Mouse (Mus musculus) urinary bladder, adult 2 months (tissue): ENCODE data around the gene Mrpl27. TPM values are rescaled to one million over a fixed set of nuclear protein-coding genes. Genes with fewer than 3 reads are reported as not detected.
"Not testable (repeated sequence)": the region's sequence is repeated elsewhere in the genome, so short reads cannot be mapped to it uniquely, and the experiment has no call there.

Source experiments
- DNase-seq: peaks from one replicate; pipeline ENCODE4 v3.0.0; 2022; ENCODE audit warnings: low spot score
- polyA plus RNA-seq: library from polyadenylated mRNA; depleted of rRNA; stranded (reverse); fragments of >200 nt; gene quantifications from 2 replicates; pipeline ENCODE4 v1.2.3, GENCODE M21; 2012

Mrpl27 gene
- polyA plus RNA-seq, 1 experiment: 105 TPM

- DNase-seq: no peak
Observed at GRCm38 (mm10) chr11:94674984-94675383, 21.4 kb downstream of the Mrpl27 start.

GRCm38 (mm10) chr11:94675446-94675845, 21.9 kb downstream of the Mrpl27 start:
- no peak for DNase-seq

GRCm38 (mm10) chr11:94676308-94676707, 22.7 kb downstream of the Mrpl27 start:
- DNase-seq: no peak

GRCm38 (mm10) chr11:94676754-94677606, 23.4 kb downstream of the Mrpl27 start, which contains the start of gene Xylt2:
Xylt2 (minus strand) TSS chr11:94677515.
- DNase-seq: peak; percentile 81

- DNase-seq: no peak
Observed at GRCm38 (mm10) chr11:94677607-94678145, 24.1 kb downstream of the Mrpl27 start.

- DNase-seq: no peak
Observed at GRCm38 (mm10) chr11:94680639-94681038, 27.1 kb downstream of the Mrpl27 start.

- DNase-seq: no peak
Observed at GRCm38 (mm10) chr11:94681640-94682039, 28.1 kb downstream of the Mrpl27 start.

- no peak for DNase-seq
Observed at GRCm38 (mm10) chr11:94682427-94682826, 28.9 kb downstream of the Mrpl27 start.

- no peak for DNase-seq
Observed at GRCm38 (mm10) chr11:94687178-94687577, 33.6 kb downstream of the Mrpl27 start.

GRCm38 (mm10) chr11:94692502-94692901, 38.9 kb downstream of the Mrpl27 start:
- DNase-seq: not testable (repeated sequence)

- DNase-seq: no peak
Observed at GRCm38 (mm10) chr11:94695508-94695907, 41.9 kb downstream of the Mrpl27 start.

- DNase-seq: no peak
Observed at GRCm38 (mm10) chr11:94697140-94697539, 43.6 kb downstream of the Mrpl27 start.

- no peak for DNase-seq
Observed at GRCm38 (mm10) chr11:94697703-94698464, 44.3 kb downstream of the Mrpl27 start.

GRCm38 (mm10) chr11:94699399-94699798, 45.8 kb downstream of the Mrpl27 start:
- no peak for DNase-seq

GRCm38 (mm10) chr11:94701401-94702215, 48.0 kb downstream of the Mrpl27 start:
- DNase-seq: no peak

GRCm38 (mm10) chr11:94702216-94702610, 48.6 kb downstream of the Mrpl27 start:
- no peak for DNase-seq

- no peak for DNase-seq
Observed at GRCm38 (mm10) chr11:94704020-94704419, 50.5 kb downstream of the Mrpl27 start.

GRCm38 (mm10) chr11:94704472-94704871, 50.9 kb downstream of the Mrpl27 start, which contains the start of gene Gm11541:
Gm11541 (minus strand) TSS chr11:94704499.
- DNase-seq: no peak
